Mouse (Mus musculus): ENCODE results near the gene Synpo2. TPM values are rescaled to one million over a fixed set of nuclear protein-coding genes. Genes with fewer than 3 reads are reported as not detected.

Synpo2 gene
- polyA plus RNA-seq, 2 experiments from 2014 or later: 0.13 TPM; not detected in 1

- no peak for ATAC-seq
These were observed 31.3 kb downstream of the Synpo2 start for GRCm38 (mm10) chr3:123204658-123205057.

GRCm38 (mm10) chr3:123201798-123202197 is 34.2 kb downstream of the Synpo2 start:
- no peak for ATAC-seq

GRCm38 (mm10) chr3:123193740-123194139 is 42.2 kb downstream of the Synpo2 start:
- no peak for ATAC-seq

GRCm38 (mm10) chr3:123191602-123192001 is 44.3 kb downstream of the Synpo2 start:
- ATAC-seq: no peak

- ATAC-seq: no peak
These were observed 45.6 kb downstream of the Synpo2 start for GRCm38 (mm10) chr3:123190329-123190728.

GRCm38 (mm10) chr3:123189826-123190225 is 46.1 kb downstream of the Synpo2 start:
- no peak for ATAC-seq

- no peak for ATAC-seq
These were observed 47.2 kb downstream of the Synpo2 start for GRCm38 (mm10) chr3:123188616-123189230.

GRCm38 (mm10) chr3:123187370-123188124 is 48.4 kb downstream of the Synpo2 start:
- no peak for ATAC-seq

GRCm38 (mm10) chr3:123185238-123185925 is 50.6 kb downstream of the Synpo2 start:
- no peak for ATAC-seq

- no peak for ATAC-seq
These were observed 51.7 kb downstream of the Synpo2 start for GRCm38 (mm10) chr3:123184281-123184680.

GRCm38 (mm10) chr3:123179508-123179907 is 56.4 kb downstream of the Synpo2 start:
- no peak for ATAC-seq

GRCm38 (mm10) chr3:123179041-123179440 is 56.9 kb downstream of the Synpo2 start:
- ATAC-seq: peak; percentile 57

GRCm38 (mm10) chr3:123178420-123178819 is 57.5 kb downstream of the Synpo2 start:
- ATAC-seq: no peak

GRCm38 (mm10) chr3:123176366-123177334 is 59.3 kb downstream of the Synpo2 start:
- no peak for ATAC-seq

GRCm38 (mm10) chr3:123175142-123175541 is 60.8 kb downstream of the Synpo2 start:
- no peak for ATAC-seq

- ATAC-seq: peak; percentile 79
These were observed 61.6 kb downstream of the Synpo2 start for GRCm38 (mm10) chr3:123174379-123174697.

- peak; percentile 3 for ATAC-seq
These were observed 62.2 kb downstream of the Synpo2 start for GRCm38 (mm10) chr3:123173553-123174378.

- ATAC-seq: no peak
These were observed 63.8 kb downstream of the Synpo2 start for GRCm38 (mm10) chr3:123172151-123172550.

- ATAC-seq: no peak
These were observed 66.6 kb downstream of the Synpo2 start for GRCm38 (mm10) chr3:123169398-123169797.

GRCm38 (mm10) chr3:123168815-123169214 is 67.1 kb downstream of the Synpo2 start:
- peak; percentile 53 for ATAC-seq

- ATAC-seq: no peak
These were observed 69.5 kb downstream of the Synpo2 start for GRCm38 (mm10) chr3:123166450-123166849.

- ATAC-seq: no peak
These were observed 71.8 kb downstream of the Synpo2 start for GRCm38 (mm10) chr3:123164183-123164582.

All from activated CD4-positive, CD25-positive, alpha-beta regulatory T cell, adult 4 months (primary cell).